Mouse (Mus musculus) neural tube, embryonic 14.5 days (tissue): Measurements from ENCODE around the gene Wnt9a. TPM values are rescaled to one million over a fixed set of nuclear protein-coding genes. Genes with fewer than 3 reads are reported as not detected.

Experiments
- ATAC-seq: fragments of 200-750 bp; cut with Nextera tagmentation; 2 replicates; pipeline ENCODE4 v1.8.0; 2017; ENCODE audit warnings: low read depth, mild to moderate bottlenecking, moderate TSS enrichment, moderate library complexity
- H3K27ac ChIP-seq: fragments of 300-500 bp; sonication (generic); 2 replicates; pipeline ENCODE4 v1.5.1; 2014; ENCODE audit warnings: low read depth, mild to moderate bottlenecking, control low read depth, low read length, moderate library complexity, mixed read lengths
- H3K27me3 ChIP-seq: fragments of 300-500 bp; sonication (generic); 2 replicates; pipeline ENCODE4 v1.6.1; 2014; ENCODE audit warnings: low read length; ENCODE audit not compliant: control insufficient read depth, insufficient read depth
- H3K36me3 ChIP-seq: fragments of 300-500 bp; sonication (generic); 2 replicates; pipeline ENCODE4 v1.6.1; 2014; ENCODE audit warnings: low read length, mixed read lengths; ENCODE audit not compliant: control insufficient read depth, insufficient read depth
- H3K4me1 ChIP-seq: fragments of 300-500 bp; sonication (generic); 2 replicates; pipeline ENCODE4 v1.6.1; 2014; ENCODE audit warnings: low read length; ENCODE audit not compliant: control insufficient read depth, insufficient read depth
- H3K4me2 ChIP-seq: fragments of 300-500 bp; sonication (generic); 2 replicates; pipeline ENCODE4 v1.6.1; 2014; ENCODE audit warnings: mild to moderate bottlenecking, low read depth, low read length, control low read depth
- H3K4me3 ChIP-seq: fragments of 300-500 bp; sonication (generic); 2 replicates; pipeline ENCODE4 v1.5.1; 2014; ENCODE audit warnings: low read depth, low read length, control low read depth, mixed read lengths
- H3K9ac ChIP-seq: fragments of 300-500 bp; sonication (generic); replicated peaks from 2 replicates; pipeline ENCODE4 v1.6.1; 2014; ENCODE audit warnings: low read depth, mild to moderate bottlenecking, control low read depth, low read length, mixed read lengths
- H3K9me3 ChIP-seq: fragments of 300-500 bp; sonication (generic); 2 replicates; pipeline ENCODE4 v1.6.1; 2016; ENCODE audit warnings: low read length; ENCODE audit not compliant: control insufficient read depth
- WGBS: fragments of 180-500 bp; shearing (Covaris S2); extraction: QIAGEN DNeasy Blood & Tissue Kit; methylation state at CpG from one replicate; pipeline ENCODE4 v1.1.7; 2014; 5-methylcytosine and 5-hydroxymethylcytosine counted together
- polyA plus RNA-seq: library from polyadenylated mRNA; unstranded; fragments of >200 nt; fragmentation: Nextera tagmentation; extraction: Ambion mirVana; gene quantifications from 2 replicates; pipeline ENCODE4 v1.2.1, GENCODE M21; 2014

Gene Wnt9a
- polyA plus RNA-seq, 1 experiment from 2014 or later = 0.72 TPM

DNA sequence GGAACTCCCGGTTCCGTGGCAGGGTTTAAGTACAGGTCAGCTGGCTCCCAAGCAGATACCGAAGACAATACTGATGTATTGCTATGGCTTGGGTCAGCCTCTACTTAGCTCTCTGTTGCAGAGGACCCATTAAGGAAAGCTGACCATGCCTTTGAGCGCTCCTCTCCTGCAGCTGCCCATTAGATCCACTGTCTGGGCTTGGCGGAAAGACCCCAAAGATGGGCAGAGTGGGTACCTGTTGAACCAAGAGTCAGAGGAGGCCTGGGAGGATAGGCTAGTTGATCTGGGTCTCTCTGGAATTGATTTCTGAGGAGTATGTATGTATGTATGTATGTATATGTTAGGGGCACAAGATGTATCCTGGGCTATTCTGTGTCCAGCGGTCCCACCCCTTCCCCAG, 1.9 kb downstream of the Wnt9a start:
- H3K4me2 ChIP-seq = peak overlapping the region; percentile 76; the same call in 1 of the 2 replicates
- no peak overlapping the region for H3K9ac ChIP-seq
- no peaks in the 10 kb centered on the region for H3K36me3 ChIP-seq
- no peak for ATAC-seq
- peaks cover 44% of the 10 kb centered on the region for H3K27me3 ChIP-seq
- H3K4me1 ChIP-seq = peaks cover 11% of the 10 kb centered on the region
- no peak overlapping the region for H3K27ac ChIP-seq
- H3K4me3 ChIP-seq = no peak overlapping the region; the same call in 1 of the 2 replicates
- no peaks in the 10 kb centered on the region for H3K9me3 ChIP-seq
- 53% methylated on average over 6 of the region's 6 CpGs for WGBS

DNA sequence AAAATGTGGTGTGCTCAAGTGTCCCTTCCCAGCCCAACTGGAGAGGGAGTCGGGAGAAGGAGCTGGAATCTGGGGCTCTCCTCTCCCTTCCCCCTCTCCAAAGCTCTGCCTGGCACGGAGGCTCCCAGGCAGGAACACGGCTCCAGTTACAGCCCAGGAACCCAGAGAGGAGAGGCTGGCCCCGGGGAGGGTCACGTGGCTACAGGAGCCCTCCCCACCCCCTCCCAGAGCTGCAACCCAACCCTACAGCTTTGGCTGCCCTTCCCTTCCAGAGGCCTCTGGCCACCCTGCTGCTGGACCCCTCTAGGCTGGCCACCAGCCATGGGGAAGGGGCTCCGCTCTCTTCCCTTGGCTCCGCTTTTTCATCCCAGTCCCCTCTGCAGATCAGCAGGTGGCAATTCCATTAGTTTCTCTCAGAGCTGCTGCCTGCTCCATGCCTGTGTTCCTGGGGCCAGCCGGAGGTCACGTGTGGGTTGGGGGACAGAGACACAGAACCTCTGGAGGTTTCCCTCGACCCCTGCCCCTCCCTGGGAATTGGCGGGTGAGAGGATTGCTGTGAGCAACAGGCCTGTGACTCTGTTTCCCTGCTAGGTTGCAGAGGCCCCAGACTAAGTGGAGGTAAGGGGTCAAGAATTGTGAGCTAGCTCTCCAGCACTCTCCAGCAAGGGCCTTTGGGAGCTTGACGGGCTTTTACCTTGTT, 2.5 kb downstream of the Wnt9a start:
- Histone ChIP-seq H3K9ac (0 out of 2 replicates have a peak overlapping the region, but pooled peaks have one; percentile 1), H3K27ac (no peak overlapping the region), H3K4me2 (no peak overlapping the region; the same call in 1 of the 2 replicates), H3K4me3 (no peak overlapping the region), H3K27me3 (peaks cover 38% of the 10 kb centered on the region), H3K9me3 (no peaks in the 10 kb centered on the region), H3K36me3 (no peaks in the 10 kb centered on the region), H3K4me1 (peaks cover 14% of the 10 kb centered on the region)
- no peak for ATAC-seq
- WGBS = 9% methylated on average over 11 of the region's 12 CpGs

DNA sequence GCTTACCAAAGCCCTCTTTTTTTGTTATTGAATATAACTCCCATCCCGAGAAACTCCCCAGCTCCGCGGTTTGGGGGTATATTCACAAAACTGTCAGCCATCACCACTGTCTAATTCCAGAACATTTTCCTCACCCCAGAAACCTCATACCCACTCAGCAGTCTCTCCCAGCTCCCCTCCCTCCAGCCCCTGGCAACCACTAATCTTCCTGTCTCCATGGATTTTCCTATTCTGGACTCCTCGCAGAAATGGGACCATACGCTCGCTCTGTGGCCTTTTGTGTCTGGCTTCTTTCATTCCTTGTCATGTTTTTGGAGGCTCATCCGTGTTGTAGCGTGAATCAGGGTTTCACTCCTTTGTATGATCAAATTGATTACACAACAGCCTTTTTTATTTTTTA, 3.2 kb downstream of the Wnt9a start:
- Histone ChIP-seq H3K4me1 (peaks cover 14% of the 10 kb centered on the region), H3K4me2 (no peak overlapping the region), H3K4me3 (no peak overlapping the region), H3K9ac (no peak overlapping the region), H3K9me3 (no peaks in the 10 kb centered on the region), H3K27me3 (peaks cover 34% of the 10 kb centered on the region), H3K36me3 (no peaks in the 10 kb centered on the region), H3K27ac (no peak overlapping the region)
- 42% methylated on average over 8 of the region's 8 CpGs for WGBS
- no peak for ATAC-seq

DNA sequence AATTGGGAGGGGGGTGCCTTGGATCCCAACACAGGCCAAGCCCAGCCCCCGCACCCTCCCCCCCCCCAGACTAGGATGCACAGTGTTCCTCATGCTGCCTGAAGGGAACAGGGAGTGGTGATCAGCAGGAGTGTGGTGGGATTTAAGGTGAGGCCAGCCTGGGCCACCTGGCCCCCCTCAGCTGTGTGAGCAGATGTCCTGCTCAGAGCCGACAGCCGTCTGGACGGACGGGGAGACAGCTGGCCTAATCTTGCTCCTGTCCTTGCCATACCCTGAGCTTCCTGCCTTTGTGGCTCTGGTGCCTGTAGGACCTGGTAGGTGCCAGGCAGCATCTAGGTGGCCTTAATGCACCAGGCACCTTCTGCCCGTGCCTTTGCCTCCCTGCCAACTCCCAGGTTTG, 5.3 kb downstream of the Wnt9a start:
- Histone ChIP-seq H3K4me2 (no peak overlapping the region), H3K36me3 (no peaks in the 10 kb centered on the region), H3K9ac (no peak overlapping the region), H3K9me3 (no peaks in the 10 kb centered on the region), H3K4me3 (no peak overlapping the region), H3K27ac (no peak overlapping the region), H3K27me3 (peaks cover 17% of the 10 kb centered on the region), H3K4me1 (peaks cover 14% of the 10 kb centered on the region)
- WGBS = 66% methylated on average over 6 of the region's 6 CpGs
- ATAC-seq = no peak

DNA sequence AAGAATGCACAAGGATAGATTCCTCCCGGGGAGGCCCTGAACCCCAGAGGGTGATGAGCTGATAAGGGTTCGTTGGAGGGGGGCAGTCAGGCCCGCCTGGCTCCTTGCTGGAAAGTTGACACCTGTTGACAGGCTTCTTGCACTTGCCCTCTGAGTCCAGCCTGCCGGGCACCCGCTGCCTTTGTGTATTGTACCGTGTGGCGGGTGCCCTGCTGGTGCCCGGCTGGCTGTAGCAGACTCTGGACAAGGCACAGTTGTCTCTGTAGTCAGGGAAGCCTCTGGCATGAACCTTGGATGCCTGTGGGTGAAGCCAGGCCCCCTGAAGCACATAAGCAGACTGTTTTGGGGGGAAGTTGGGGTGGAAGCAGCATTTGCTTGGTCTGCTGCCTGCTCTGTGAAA, 5.8 kb downstream of the Wnt9a start:
- ATAC-seq = no peak
- H3K36me3 ChIP-seq = no peaks in the 10 kb centered on the region
- 59% methylated on average over 8 of the region's 8 CpGs for WGBS
- no peak overlapping the region for H3K9ac ChIP-seq
- H3K27me3 ChIP-seq = peaks cover 13% of the 10 kb centered on the region
- H3K4me2 ChIP-seq = no peak overlapping the region
- no peaks in the 10 kb centered on the region for H3K9me3 ChIP-seq
- no peak overlapping the region for H3K27ac ChIP-seq
- H3K4me3 ChIP-seq = no peak overlapping the region
- peaks cover 14% of the 10 kb centered on the region for H3K4me1 ChIP-seq

DNA sequence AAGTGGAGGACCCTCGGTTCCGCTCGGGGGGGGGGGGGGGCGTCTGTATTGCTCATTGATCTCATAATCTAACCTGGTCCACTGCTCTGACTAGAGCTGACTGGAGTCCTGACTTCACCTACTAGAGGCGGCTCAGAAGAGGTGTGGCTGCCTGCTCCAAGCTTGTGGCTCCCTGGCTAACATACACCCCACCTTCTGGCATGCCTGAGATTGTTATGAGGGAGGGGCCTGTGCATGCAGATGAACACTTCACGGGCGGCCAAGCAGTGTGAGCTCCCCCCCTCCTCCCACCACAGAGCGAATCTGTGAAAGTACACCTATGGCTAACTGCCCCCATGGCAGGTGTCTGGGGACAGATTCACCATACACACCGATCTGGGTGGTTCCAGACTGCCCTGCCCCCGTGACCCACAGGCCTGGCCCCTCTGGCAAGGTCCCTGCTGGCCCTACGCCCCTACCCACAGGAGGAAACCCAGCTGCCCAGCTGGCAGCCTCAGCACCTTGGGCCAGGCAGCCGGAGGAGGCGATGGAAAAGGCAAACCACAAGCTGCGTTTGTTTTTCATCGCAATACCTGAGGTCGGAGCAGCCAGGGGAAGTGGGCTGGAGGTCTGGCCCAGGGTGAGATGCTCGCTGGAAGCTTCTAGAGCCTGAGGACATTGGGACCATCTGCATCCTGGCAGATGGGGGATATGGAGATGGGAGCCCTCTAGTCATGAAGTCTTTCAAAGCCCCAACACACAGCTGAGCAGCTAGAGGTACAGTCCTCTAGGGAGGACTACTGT, 6.5 kb downstream of the Wnt9a start:
- peaks cover 11% of the 10 kb centered on the region; the same call in 1 of the 2 replicates for H3K4me1 ChIP-seq
- 67% methylated on average over 16 of the region's 17 CpGs for WGBS
- no peak for ATAC-seq
- H3K9ac ChIP-seq = no peak overlapping the region
- no peak overlapping the region for H3K4me2 ChIP-seq
- peaks cover 6% of the 10 kb centered on the region for H3K27me3 ChIP-seq
- no peak overlapping the region for H3K4me3 ChIP-seq
- no peaks in the 10 kb centered on the region for H3K36me3 ChIP-seq
- H3K27ac ChIP-seq = no peak overlapping the region
- no peaks in the 10 kb centered on the region for H3K9me3 ChIP-seq

DNA sequence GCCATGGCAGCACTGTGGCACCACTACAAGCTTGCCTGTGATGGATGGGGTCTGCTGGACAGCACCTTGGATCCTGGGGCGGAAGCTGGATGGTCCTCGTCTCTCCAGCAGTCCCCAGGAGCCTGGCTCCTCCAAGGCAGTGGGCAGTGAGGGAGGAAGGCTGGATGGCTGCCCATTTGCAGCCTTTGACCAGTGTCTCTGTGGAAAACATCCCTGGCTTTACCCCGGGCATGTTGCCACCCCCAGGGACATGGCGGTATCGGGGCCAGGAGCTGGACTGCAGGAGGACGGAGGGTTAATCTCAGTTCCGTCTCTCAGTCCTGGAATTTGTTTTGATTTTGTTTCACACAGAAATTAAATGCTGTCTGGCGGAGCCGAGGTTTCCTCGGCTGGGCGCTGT, 7.2 kb downstream of the Wnt9a start:
- H3K9ac ChIP-seq = no peak overlapping the region
- no peaks in the 10 kb centered on the region for H3K36me3 ChIP-seq
- no peaks in the 10 kb centered on the region; the same call in 1 of the 2 replicates for H3K27me3 ChIP-seq
- no peak overlapping the region for H3K4me2 ChIP-seq
- ATAC-seq = no peak
- 72% methylated on average over 11 of the region's 11 CpGs for WGBS
- H3K27ac ChIP-seq = no peak overlapping the region
- no peak overlapping the region for H3K4me3 ChIP-seq
- H3K9me3 ChIP-seq = no peaks in the 10 kb centered on the region
- peaks cover 7% of the 10 kb centered on the region; the same call in 1 of the 2 replicates for H3K4me1 ChIP-seq

DNA sequence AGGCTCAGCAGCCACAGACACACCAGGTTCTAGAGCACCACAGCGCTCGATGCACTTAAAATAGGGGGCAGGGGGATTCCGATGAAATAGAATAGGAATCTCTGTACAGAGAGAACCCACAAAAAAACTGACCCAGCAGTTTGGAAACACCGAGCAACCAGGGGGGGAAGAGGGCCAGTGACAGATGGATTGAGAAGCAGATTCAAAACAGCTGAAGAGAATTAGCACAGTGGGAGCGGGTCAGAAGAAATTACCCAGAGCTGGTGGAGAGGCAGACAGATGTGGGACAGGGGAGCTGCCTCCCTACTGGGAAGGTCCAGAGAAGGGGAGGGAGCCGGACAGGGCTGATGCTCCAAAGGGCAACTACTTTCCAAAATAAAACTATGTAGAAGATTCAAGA, 9.8 kb downstream of the Wnt9a start:
- ATAC-seq = no peak
- 61% methylated on average over 6 of the region's 6 CpGs for whole genome bisulfite sequencing
- Histone ChIP-seq H3K36me3 (no peaks in the 10 kb centered on the region), H3K9me3 (no peaks in the 10 kb centered on the region), H3K4me1 (0 out of 2 replicates have a peak, but pooled peaks cover 4% of the 10 kb centered on the region), H3K27ac (no peak overlapping the region), H3K4me3 (no peak overlapping the region), H3K4me2 (no peak overlapping the region), H3K9ac (no peak overlapping the region), H3K27me3 (no peaks in the 10 kb centered on the region)

DNA sequence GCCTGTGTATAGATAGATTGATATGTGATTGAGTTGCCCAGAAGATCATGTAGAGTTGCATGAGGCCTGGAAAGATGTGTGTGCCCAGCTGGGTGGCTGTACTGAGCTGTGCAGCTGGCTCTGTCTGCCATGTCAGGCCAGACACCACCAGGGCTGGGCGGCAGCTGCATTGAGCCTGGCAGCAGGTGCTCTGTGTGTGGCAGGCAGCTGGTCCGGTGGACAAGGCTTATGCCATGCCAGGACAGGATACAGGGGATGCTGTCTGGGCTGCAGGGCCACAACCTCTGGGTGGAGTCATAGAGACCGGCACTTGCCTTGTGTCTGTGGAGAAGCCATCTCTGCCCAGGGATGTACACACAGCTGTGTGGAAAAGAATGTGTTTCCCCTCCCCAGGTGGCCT, 16.3 kb downstream of the Wnt9a start:
- no peak overlapping the region for H3K4me2 ChIP-seq
- no peaks in the 10 kb centered on the region for H3K27me3 ChIP-seq
- H3K9ac ChIP-seq = no peak overlapping the region
- no peak overlapping the region for H3K27ac ChIP-seq
- no peaks in the 10 kb centered on the region for H3K9me3 ChIP-seq
- H3K4me1 ChIP-seq = no peaks in the 10 kb centered on the region
- WGBS = 53% methylated on average over 3 of the region's 3 CpGs
- H3K4me3 ChIP-seq = no peak overlapping the region
- ATAC-seq = no peak
- H3K36me3 ChIP-seq = no peaks in the 10 kb centered on the region
